Mouse (Mus musculus) lung, postnatal 0 days (tissue): ENCODE data around the gene Sh3bp1. TPM values are rescaled to one million over a fixed set of nuclear protein-coding genes. Genes with fewer than 3 reads are reported as not detected.

ENCODE experiments used
- ATAC-seq: fragments of 200-750 bp; cut with Nextera tagmentation; 2 replicates; pipeline ENCODE4 v1.8.0; 2017; ENCODE audit warnings: moderate library complexity
- DNase-seq: peaks from one replicate; pipeline ENCODE4 v3.0.0-alpha.2; 2016; ENCODE audit warnings: low spot score
- H3K27ac ChIP-seq: fragments of 300-500 bp; sonication (generic); 2 replicates; pipeline ENCODE4 v1.5.1; 2014; ENCODE audit warnings: antibody characterized with exemption, mild to moderate bottlenecking, low read length, mixed read lengths
- H3K27me3 ChIP-seq: fragments of 300-500 bp; sonication (generic); replicated peaks from 2 replicates; pipeline ENCODE4 v1.6.1; 2014; ENCODE audit warnings: low read length, mixed read lengths; ENCODE audit not compliant: insufficient read depth
- H3K36me3 ChIP-seq: fragments of 300-500 bp; sonication (generic); 2 replicates; pipeline ENCODE4 v1.6.1; 2014; ENCODE audit warnings: low read length, mixed read lengths; ENCODE audit not compliant: insufficient read depth
- H3K4me1 ChIP-seq: fragments of 300-500 bp; sonication (generic); 2 replicates; pipeline ENCODE4 v1.6.1; 2014; ENCODE audit warnings: antibody characterized with exemption, low read depth, low read length, mixed read lengths; ENCODE audit not compliant: insufficient read depth
- H3K4me2 ChIP-seq: fragments of 300-500 bp; sonication (generic); replicated peaks from 2 replicates; pipeline ENCODE4 v1.6.1; 2014; ENCODE audit warnings: low read depth, mild to moderate bottlenecking, low read length, moderate library complexity, mixed read lengths
- H3K4me3 ChIP-seq: fragments of 300-500 bp; sonication (generic); 2 replicates; pipeline ENCODE4 v1.5.1; 2014; ENCODE audit warnings: low read depth, low read length
- H3K9ac ChIP-seq: fragments of 300-500 bp; sonication (generic); replicated peaks from 2 replicates; pipeline ENCODE4 v1.6.1; 2014; ENCODE audit warnings: low read depth, mild to moderate bottlenecking
- H3K9me3 ChIP-seq: fragments of 300-500 bp; sonication (generic); 2 replicates; pipeline ENCODE4 v1.6.1; 2016; ENCODE audit warnings: low read length, mixed read lengths
- CTCF ChIP-seq: IDR thresholded peaks from 2 replicates; pipeline ENCODE4 v1.5.1; 2016; ENCODE audit warnings: antibody characterized with exemption, mild to moderate bottlenecking
- EP300 ChIP-seq: IDR thresholded peaks from 2 replicates; pipeline ENCODE4 v1.6.1; 2016; ENCODE audit warnings: antibody characterized with exemption, mild to moderate bottlenecking, control low read depth
- WGBS: fragments of 180-500 bp; shearing (Covaris S2); extraction: QIAGEN DNeasy Blood & Tissue Kit; methylation state at CpG from one replicate; pipeline ENCODE4 v1.1.7; 2014; 5-methylcytosine and 5-hydroxymethylcytosine counted together
- microRNA-seq: library from miRNA; unstranded; fragments of <30 nt; microRNA quantifications from one replicate; pipeline ENCODE4, GENCODE M21; 2016
- polyA plus RNA-seq: library from polyadenylated mRNA; unstranded; fragments of >200 nt; fragmentation: Nextera tagmentation; extraction: Ambion mirVana; gene quantifications from 2 replicates; pipeline ENCODE4 v1.2.1, GENCODE M21; 2015

Sh3bp1 gene
- polyA plus RNA-seq, 1 experiment from 2014 or later = 12.7 TPM

GRCm38 (mm10) chr15:78948883-78949282 lies 49.3 kb downstream of the Sh3bp1 start:
- Histone ChIP-seq H3K36me3 (no peaks in the 10 kb centered on the region), H3K4me2 (no peak overlapping the region), H3K27me3 (no peaks in the 10 kb centered on the region), H3K27ac (no peak overlapping the region), H3K4me1 (no peaks in the 10 kb centered on the region), H3K4me3 (no peak overlapping the region), H3K9ac (no peak overlapping the region), H3K9me3 (no peaks in the 10 kb centered on the region)
- no peak for TF ChIP-seq EP300
- TF ChIP-seq CTCF = no peak
- no peak for DNase-seq
- WGBS = 97% methylated on average over 3 of the region's 3 CpGs
- ATAC-seq = no peak

GRCm38 (mm10) chr15:78955663-78956062 lies 56.1 kb downstream of the Sh3bp1 start:
- Histone ChIP-seq H3K4me1 (no peaks in the 10 kb centered on the region), H3K27ac (no peak overlapping the region), H3K9ac (no peak overlapping the region), H3K9me3 (no peaks in the 10 kb centered on the region), H3K36me3 (no peaks in the 10 kb centered on the region), H3K4me2 (no peak overlapping the region), H3K4me3 (no peak overlapping the region), H3K27me3 (no peaks in the 10 kb centered on the region)
- no peak for TF ChIP-seq EP300
- TF ChIP-seq CTCF = no peak
- ATAC-seq (no peak), DNase-seq (no peak)
- 71% methylated on average over 3 of the region's 3 CpGs for WGBS

- H3K9me3 ChIP-seq = no peaks in the 10 kb centered on the region
- no peaks in the 10 kb centered on the region for H3K27me3 ChIP-seq
- no peak overlapping the region for H3K27ac ChIP-seq
- H3K4me1 ChIP-seq = no peaks in the 10 kb centered on the region
- no peaks in the 10 kb centered on the region for H3K36me3 ChIP-seq
- no peak overlapping the region for H3K4me2 ChIP-seq
- H3K9ac ChIP-seq = no peak overlapping the region
- WGBS = 72% methylated on average over 4 of the region's 4 CpGs
- TF ChIP-seq EP300 (no peak), CTCF (peak; percentile 68)
- ATAC-seq (no peak), DNase-seq (peak; percentile 65)
- no peak overlapping the region for H3K4me3 ChIP-seq
These were observed 56.8 kb downstream of the Sh3bp1 start for GRCm38 (mm10) chr15:78956351-78956750.

- no peak for TF ChIP-seq CTCF
- TF ChIP-seq EP300 = no peak
- H3K27ac ChIP-seq = no peak overlapping the region
- no peak overlapping the region for H3K9ac ChIP-seq
- no peak overlapping the region for H3K4me2 ChIP-seq
- no peaks in the 10 kb centered on the region for H3K9me3 ChIP-seq
- H3K4me3 ChIP-seq = no peak overlapping the region
- DNase-seq (no peak), ATAC-seq (no peak)
- no peaks in the 10 kb centered on the region for H3K27me3 ChIP-seq
- H3K36me3 ChIP-seq = no peaks in the 10 kb centered on the region
- 59% methylated on average over 15 of the region's 15 CpGs for WGBS
- no peaks in the 10 kb centered on the region for H3K4me1 ChIP-seq
These were observed 57.5 kb downstream of the Sh3bp1 start for GRCm38 (mm10) chr15:78957021-78957420.

- Histone ChIP-seq H3K9ac (no peak overlapping the region), H3K36me3 (no peaks in the 10 kb centered on the region), H3K27ac (no peak overlapping the region), H3K27me3 (no peaks in the 10 kb centered on the region), H3K9me3 (no peaks in the 10 kb centered on the region), H3K4me1 (no peaks in the 10 kb centered on the region), H3K4me3 (no peak overlapping the region), H3K4me2 (no peak overlapping the region)
- TF ChIP-seq CTCF (no peak), EP300 (no peak)
- no peak for DNase-seq
- no peak for ATAC-seq
- WGBS = 74% methylated on average over 11 of the region's 11 CpGs
These were observed 60.0 kb downstream of the Sh3bp1 start for GRCm38 (mm10) chr15:78959537-78959936.

GRCm38 (mm10) chr15:78960088-78960487 lies 60.5 kb downstream of the Sh3bp1 start:
- ATAC-seq (peak; percentile 32; the same call in 1 of the 2 replicates), DNase-seq (peak; percentile 40)
- Histone ChIP-seq H3K36me3 (no peaks in the 10 kb centered on the region), H3K4me1 (no peaks in the 10 kb centered on the region), H3K27me3 (no peaks in the 10 kb centered on the region), H3K27ac (no peak overlapping the region), H3K4me3 (no peak overlapping the region), H3K9ac (no peak overlapping the region), H3K4me2 (no peak overlapping the region), H3K9me3 (no peaks in the 10 kb centered on the region)
- no peak for TF ChIP-seq CTCF
- TF ChIP-seq EP300 = no peak
- 69% methylated on average over 4 of the region's 4 CpGs for WGBS

Small RNA genes lying within 50 kb of the gene (microRNA-seq; reads per million reads assigned to microRNA genes)
- gene Mir6955 = not detected

Other genes starting within 250 kb of the Sh3bp1 start
- 0.02 and 0.05 TPM in 2 replicates for gene Elfn2, start 181.0 kb upstream of the Sh3bp1 start, polyA plus RNA-seq
- 47.8 and 52.9 TPM in 2 replicates for gene Mfng, start 126.3 kb upstream of the Sh3bp1 start, polyA plus RNA-seq
- 7.5 and 8.3 TPM in 2 replicates for gene Card10, start 96.7 kb upstream of the Sh3bp1 start, polyA plus RNA-seq
- gene Cdc42ep1, start 57.1 kb upstream of the Sh3bp1 start, polyA plus RNA-seq = 107 and 109 TPM in 2 replicates
- gene Lgals2, start 44.2 kb upstream of the Sh3bp1 start, polyA plus RNA-seq = 1.6 and 2.4 TPM in 2 replicates
- 49.7 and 51.5 TPM in 2 replicates for gene Gga1, start 22.6 kb upstream of the Sh3bp1 start, polyA plus RNA-seq
- 0.10 and 0.42 TPM in 2 replicates for gene Gm49510, start 101 bp upstream of the Sh3bp1 start, polyA plus RNA-seq
- 1.8 and 1.9 TPM in 2 replicates for gene Pdxp, start 14.2 kb downstream of the Sh3bp1 start, polyA plus RNA-seq
- 655 and 726 TPM in 2 replicates for gene Lgals1, start 27.0 kb downstream of the Sh3bp1 start, polyA plus RNA-seq
- 26.8 and 28.9 TPM in 2 replicates for gene Nol12, start 35.2 kb downstream of the Sh3bp1 start, polyA plus RNA-seq
- gene Triobp, start 48.0 kb downstream of the Sh3bp1 start, polyA plus RNA-seq = 22.5 and 23.9 TPM in 2 replicates
- gene H1f0, start 128.7 kb downstream of the Sh3bp1 start, polyA plus RNA-seq = 263 and 311 TPM in 2 replicates
- gene Galr3, start 142.1 kb downstream of the Sh3bp1 start, polyA plus RNA-seq = 0.12 and 0.14 TPM in 2 replicates
- 45.4 and 48.4 TPM in 2 replicates for gene Ankrd54, start 163.1 kb downstream of the Sh3bp1 start, polyA plus RNA-seq
- gene Eif3l, start 175.4 kb downstream of the Sh3bp1 start, polyA plus RNA-seq = 99.3 and 101 TPM in 2 replicates
- 8.4 and 9.1 TPM in 2 replicates for gene Micall1, start 209.1 kb downstream of the Sh3bp1 start, polyA plus RNA-seq
- 243 and 261 TPM in 2 replicates for gene Polr2f, start 241.2 kb downstream of the Sh3bp1 start, polyA plus RNA-seq
- gene 1700088E04Rik, start 241.5 kb downstream of the Sh3bp1 start, polyA plus RNA-seq = 29.8 and 30.4 TPM in 2 replicates